Mouse (Mus musculus): ENCODE data around the gene Nfs1. TPM values are rescaled to one million over a fixed set of nuclear protein-coding genes. Genes with fewer than 3 reads are reported as not detected.

The Nfs1 gene
- total and polyA plus RNA-seq, 2 experiments from 2014 or later: 34.5 to 34.9 TPM

- TF ChIP-seq CTCF (IDR thresholded peaks at IDR 0.05): no peak
- DNase-seq (ENCODE audit: low spot score) (no peak), ATAC-seq (ENCODE audit: low FRiP score) (no peak)
- Histone ChIP-seq H3K4me1 (ENCODE audit: insufficient read depth, low read length) (no peaks in the 10 kb centered on the region), H3K4me3 (ENCODE audit: low read depth, low read length) (peak overlapping the region; percentile 100; the same call in 1 of the 2 replicates), H3K27ac (ENCODE audit: low read depth, low read length) (no peak overlapping the region), H3K9ac (replicated peaks; ENCODE audit: low read length, poor library complexity, severe bottlenecking) (no peak overlapping the region), H3K4me2 (ENCODE audit: low read depth, low read length, poor library complexity, severe bottlenecking) (peak overlapping the region; percentile 64; the same call in 1 of the 2 replicates), H3K27me3 (ENCODE audit: insufficient read depth, low read length) (no peaks in the 10 kb centered on the region), H3K9me3 (ENCODE audit: low read length) (no peaks in the 10 kb centered on the region), H3K36me3 (ENCODE audit: insufficient read depth, low read length) (peaks cover 13% of the 10 kb centered on the region; the same call in 1 of the 2 replicates)
- 57% methylated on average over 7 of the region's 7 CpGs for WGBS
Measured at GRCm38 (mm10) chr2:156177651-156178050, 33.7 kb upstream of the Nfs1 start.

DNA sequence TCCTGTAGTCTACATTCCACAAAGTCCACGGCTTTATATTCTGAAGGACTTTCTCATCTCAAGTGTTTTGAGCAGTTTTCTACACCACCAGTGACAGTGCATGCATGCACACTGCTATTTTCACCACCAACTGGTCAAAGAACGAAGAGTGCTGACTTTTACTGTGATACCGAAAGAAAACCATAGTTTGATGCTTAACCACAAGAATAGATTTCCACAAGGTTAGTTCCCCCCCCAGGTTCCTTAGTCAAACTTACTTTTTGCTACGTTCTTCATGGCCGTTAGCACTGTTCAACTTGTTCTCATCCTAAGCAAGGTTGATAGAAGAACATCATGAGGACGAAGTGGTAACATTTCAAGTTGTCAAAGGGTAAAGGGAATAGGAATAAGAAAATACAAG lies 33.1 kb upstream of the Nfs1 start:
- Histone ChIP-seq H3K4me3 (ENCODE audit: low read depth, low read length) (no peak overlapping the region), H3K36me3 (ENCODE audit: insufficient read depth, low read length) (peaks cover 17% of the 10 kb centered on the region; the same call in 1 of the 2 replicates), H3K27ac (ENCODE audit: low read depth, low read length) (no peak overlapping the region), H3K4me2 (ENCODE audit: low read depth, low read length, poor library complexity, severe bottlenecking) (0 out of 2 replicates have a peak overlapping the region, but pooled peaks have one; percentile 7), H3K4me1 (ENCODE audit: insufficient read depth, low read length) (no peaks in the 10 kb centered on the region), H3K9me3 (ENCODE audit: low read length) (no peaks in the 10 kb centered on the region), H3K27me3 (ENCODE audit: insufficient read depth, low read length) (no peaks in the 10 kb centered on the region), H3K9ac (replicated peaks; ENCODE audit: low read length, poor library complexity, severe bottlenecking) (no peak overlapping the region)
- DNase-seq (ENCODE audit: low spot score) (no peak), ATAC-seq (ENCODE audit: low FRiP score) (no peak)
- 81% methylated on average over 6 of the region's 6 CpGs for WGBS
- TF ChIP-seq CTCF (IDR thresholded peaks at IDR 0.05): no peak

GRCm38 (mm10) chr2:156166557-156166956 lies 22.6 kb upstream of the Nfs1 start:
- DNase-seq (ENCODE audit: low spot score): no peak
- H3K4me1 ChIP-seq (ENCODE audit: insufficient read depth, low read length): no peaks in the 10 kb centered on the region
- H3K36me3 ChIP-seq (ENCODE audit: insufficient read depth, low read length): peaks cover 33% of the 10 kb centered on the region
- H3K4me2 ChIP-seq (ENCODE audit: low read depth, low read length, poor library complexity, severe bottlenecking): no peak overlapping the region
- H3K9ac ChIP-seq (replicated peaks; ENCODE audit: low read length, poor library complexity, severe bottlenecking): no peak overlapping the region
- H3K27me3 ChIP-seq (ENCODE audit: insufficient read depth, low read length): no peaks in the 10 kb centered on the region
- no peaks in the 10 kb centered on the region for H3K9me3 ChIP-seq (ENCODE audit: low read length)
- H3K4me3 ChIP-seq (ENCODE audit: low read depth, low read length): no peak overlapping the region
- ATAC-seq (ENCODE audit: low FRiP score): no peak
- no peak for TF ChIP-seq CTCF (IDR thresholded peaks at IDR 0.05)
- 95% methylated on average over 5 of the region's 5 CpGs for WGBS
- H3K27ac ChIP-seq (ENCODE audit: low read depth, low read length): no peak overlapping the region

GRCm38 (mm10) chr2:156165478-156165877 lies 21.5 kb upstream of the Nfs1 start:
- no peak for DNase-seq (ENCODE audit: low spot score)
- Histone ChIP-seq H3K27ac (ENCODE audit: low read depth, low read length) (no peak overlapping the region), H3K4me2 (ENCODE audit: low read depth, low read length, poor library complexity, severe bottlenecking) (no peak overlapping the region), H3K36me3 (ENCODE audit: insufficient read depth, low read length) (peaks cover 38% of the 10 kb centered on the region), H3K4me1 (ENCODE audit: insufficient read depth, low read length) (no peaks in the 10 kb centered on the region), H3K4me3 (ENCODE audit: low read depth, low read length) (no peak overlapping the region), H3K9ac (replicated peaks; ENCODE audit: low read length, poor library complexity, severe bottlenecking) (no peak overlapping the region), H3K27me3 (ENCODE audit: insufficient read depth, low read length) (no peaks in the 10 kb centered on the region), H3K9me3 (ENCODE audit: low read length) (no peaks in the 10 kb centered on the region)
- WGBS: 100% methylated on average over 1 of the region's 1 CpGs
- ATAC-seq (ENCODE audit: low FRiP score): no peak
- no peak for TF ChIP-seq CTCF (IDR thresholded peaks at IDR 0.05)

GRCm38 (mm10) chr2:156151538-156151937 lies 7.6 kb upstream of the Nfs1 start:
- H3K4me2 ChIP-seq (ENCODE audit: low read depth, low read length, poor library complexity, severe bottlenecking): no peak overlapping the region
- no peak overlapping the region for H3K4me3 ChIP-seq (ENCODE audit: low read depth, low read length)
- no peak overlapping the region for H3K9ac ChIP-seq (replicated peaks; ENCODE audit: low read length, poor library complexity, severe bottlenecking)
- H3K36me3 ChIP-seq (ENCODE audit: insufficient read depth, low read length): peaks cover 13% of the 10 kb centered on the region; the same call in 1 of the 2 replicates
- no peaks in the 10 kb centered on the region for H3K27me3 ChIP-seq (ENCODE audit: insufficient read depth, low read length)
- ATAC-seq (ENCODE audit: low FRiP score): no peak
- no peaks in the 10 kb centered on the region for H3K4me1 ChIP-seq (ENCODE audit: insufficient read depth, low read length)
- no peak overlapping the region for H3K27ac ChIP-seq (ENCODE audit: low read depth, low read length)
- DNase-seq (ENCODE audit: low spot score): no peak
- peak; percentile 45 for TF ChIP-seq CTCF (IDR thresholded peaks at IDR 0.05)
- no peaks in the 10 kb centered on the region for H3K9me3 ChIP-seq (ENCODE audit: low read length)

DNA sequence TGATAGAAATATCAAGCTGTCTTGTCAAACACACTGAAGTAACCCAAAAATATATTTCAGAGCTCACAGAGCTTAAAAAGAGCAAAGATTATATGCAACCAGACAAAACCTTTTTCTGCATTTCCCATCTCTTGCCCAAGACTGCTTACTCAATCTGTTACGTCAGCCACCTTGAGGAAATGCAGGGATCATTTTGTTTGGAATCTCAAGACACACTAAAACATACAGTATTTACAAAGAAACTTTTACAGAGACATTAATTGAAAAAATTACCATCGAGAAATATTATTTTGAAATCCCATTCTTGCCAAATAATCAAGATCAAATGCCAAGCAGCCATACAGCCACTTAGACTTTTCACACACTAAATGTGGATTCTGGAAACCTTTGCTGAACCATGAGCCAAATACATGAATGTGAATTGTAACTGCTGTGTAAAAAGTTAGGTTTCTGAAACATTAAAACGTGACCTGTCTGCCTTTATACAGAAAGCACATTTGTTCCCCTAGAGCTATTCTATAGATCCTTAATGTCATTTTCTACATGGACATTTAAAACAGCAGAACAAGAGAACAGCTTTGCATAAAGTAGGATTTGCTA lies 3.4 kb upstream of the Nfs1 start:
- DNase-seq (ENCODE audit: low spot score) (no peak), ATAC-seq (ENCODE audit: low FRiP score) (no peak)
- Histone ChIP-seq H3K27ac (ENCODE audit: low read depth, low read length) (no peak overlapping the region), H3K4me1 (ENCODE audit: insufficient read depth, low read length) (no peaks in the 10 kb centered on the region), H3K4me2 (ENCODE audit: low read depth, low read length, poor library complexity, severe bottlenecking) (no peak overlapping the region), H3K4me3 (ENCODE audit: low read depth, low read length) (no peak overlapping the region), H3K27me3 (ENCODE audit: insufficient read depth, low read length) (no peaks in the 10 kb centered on the region), H3K9me3 (ENCODE audit: low read length) (no peaks in the 10 kb centered on the region), H3K9ac (replicated peaks; ENCODE audit: low read length, poor library complexity, severe bottlenecking) (no peak overlapping the region), H3K36me3 (ENCODE audit: insufficient read depth, low read length) (peaks cover 9% of the 10 kb centered on the region; the same call in 1 of the 2 replicates)
- TF ChIP-seq CTCF (IDR thresholded peaks at IDR 0.05): no peak
- 84% methylated on average over 3 of the region's 3 CpGs for WGBS

All from midbrain, postnatal 0 days (tissue).